Mouse (Mus musculus) heart, embryonic 10.5 days (tissue): ENCODE measurements around the gene Fmc1. TPM values are rescaled to one million over a fixed set of nuclear protein-coding genes. Genes with fewer than 3 reads are reported as not detected.
"Not testable (repeated sequence)": the region's sequence is repeated elsewhere in the genome, so short reads cannot be mapped to it uniquely, and the experiment has no call there.

Source experiments
- DNase-seq: peaks from one replicate; pipeline ENCODE4 v3.0.0-alpha.2; 2017; ENCODE audit warnings: low spot score
- H3K27ac ChIP-seq: fragments of 300-500 bp; sonication (generic); 2 replicates; pipeline ENCODE4 v1.5.1; 2016; ENCODE audit warnings: mild to moderate bottlenecking
- H3K27me3 ChIP-seq: fragments of 300-500 bp; sonication (generic); 2 replicates; pipeline ENCODE4 v1.6.1; 2016; ENCODE audit warnings: mild to moderate bottlenecking; ENCODE audit not compliant: poor library complexity, insufficient read depth, severe bottlenecking
- H3K36me3 ChIP-seq: fragments of 300-500 bp; sonication (generic); 2 replicates; pipeline ENCODE4 v1.6.1; 2016; ENCODE audit warnings: mild to moderate bottlenecking, moderate library complexity
- H3K4me1 ChIP-seq: fragments of 300-500 bp; sonication (generic); 2 replicates; pipeline ENCODE4 v1.6.1; 2016; ENCODE audit warnings: mild to moderate bottlenecking
- H3K4me3 ChIP-seq: fragments of 300-500 bp; sonication (generic); 2 replicates; pipeline ENCODE4 v1.5.1; 2016; ENCODE audit warnings: mild to moderate bottlenecking, moderate library complexity
- H3K9me3 ChIP-seq: fragments of 300-500 bp; sonication (generic); 2 replicates; pipeline ENCODE4 v1.6.1; 2016; ENCODE audit warnings: mild to moderate bottlenecking, moderate library complexity
- WGBS: fragments of 180-500 bp; shearing (Covaris S2); methylation state at CpG from one replicate; pipeline ENCODE4 v1.1.7; 2016; 5-methylcytosine and 5-hydroxymethylcytosine counted together
- polyA plus RNA-seq: library from polyadenylated mRNA; unstranded; fragments of >200 nt; fragmentation: Nextera tagmentation; extraction: Ambion mirVana; gene quantifications from 2 replicates; pipeline ENCODE4 v1.2.1, GENCODE M21; 2016

Gene Fmc1
- polyA plus RNA-seq, 1 experiment from 2014 or later: 138 TPM

DNA sequence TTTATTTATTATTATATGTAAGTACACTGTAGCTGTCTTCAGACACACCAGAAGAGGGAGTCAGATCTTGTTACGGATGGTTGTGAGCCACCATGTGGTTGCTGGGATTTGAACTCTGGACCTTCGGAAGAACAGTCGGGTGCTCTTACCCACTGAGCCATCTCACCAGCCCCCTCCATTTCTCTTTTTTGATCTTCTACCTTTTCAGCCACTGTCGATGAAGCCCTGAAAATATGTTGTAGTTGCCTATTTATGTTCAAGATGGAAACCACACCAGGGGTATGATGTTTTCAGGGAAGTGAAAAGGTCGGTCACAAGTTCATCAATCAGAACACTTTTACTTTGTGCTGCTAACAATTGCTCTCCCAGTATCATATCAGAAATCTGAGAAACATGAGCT is 10.8 kb downstream of the Fmc1 start:
- WGBS: 86% methylated on average over 5 of the region's 5 CpGs
- peaks cover 19% of the 10 kb centered on the region for H3K36me3 ChIP-seq
- H3K27ac ChIP-seq, H3K4me3 ChIP-seq, DNase-seq, H3K27me3 ChIP-seq, H3K9me3 ChIP-seq, H3K4me1 ChIP-seq: not testable (repeated sequence)

DNA sequence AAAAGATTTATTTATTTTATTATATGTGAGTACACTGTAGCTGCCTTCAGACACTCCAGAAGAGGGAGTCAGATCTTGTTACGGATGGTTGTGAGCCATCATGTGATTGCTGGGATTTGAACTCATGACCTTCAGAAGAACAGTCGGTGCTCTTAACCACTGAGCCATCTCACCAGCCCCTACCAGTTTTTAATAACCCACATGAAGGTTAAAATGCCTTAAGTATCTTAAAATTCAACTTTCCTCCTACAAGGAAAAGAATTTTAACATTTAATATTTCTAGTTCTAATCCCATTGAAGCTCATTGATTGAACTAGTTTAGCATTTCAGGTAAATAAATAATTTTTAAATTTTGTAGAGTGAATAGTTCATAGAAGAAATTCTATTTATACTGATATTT is 13.7 kb downstream of the Fmc1 start:
- H3K4me3 ChIP-seq, H3K27ac ChIP-seq, H3K36me3 ChIP-seq, H3K9me3 ChIP-seq, H3K4me1 ChIP-seq, H3K27me3 ChIP-seq, DNase-seq: not testable (repeated sequence)
- WGBS: 86% methylated on average over 2 of the region's 2 CpGs

DNA sequence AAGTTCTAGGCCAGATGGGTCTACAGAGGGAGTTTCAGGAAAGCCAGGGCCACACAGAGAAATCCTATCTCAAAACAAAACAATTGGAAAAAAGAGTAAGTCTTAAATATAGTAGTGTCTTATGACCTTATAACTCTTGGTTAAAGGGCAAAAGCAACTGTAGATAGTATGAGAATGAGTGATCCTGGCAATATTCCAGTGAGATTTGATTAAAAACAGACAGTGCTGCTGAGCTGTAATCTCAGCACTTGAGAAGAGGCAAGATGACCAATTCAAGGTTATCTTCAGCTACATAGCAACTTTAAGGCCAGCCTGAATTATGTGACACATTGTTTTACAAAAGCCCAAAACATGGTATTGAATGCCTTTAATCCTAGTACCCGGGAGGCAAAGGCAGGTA is 14.4 kb downstream of the Fmc1 start:
- Histone ChIP-seq H3K36me3 (no peaks in the 10 kb centered on the region), H3K4me1 (peaks cover 7% of the 10 kb centered on the region; the same call in 1 of the 2 replicates), H3K27me3 (no peaks in the 10 kb centered on the region), H3K4me3 (no peak overlapping the region), H3K27ac (peak overlapping the region; percentile 36; the same call in 1 of the 2 replicates), H3K9me3 (no peaks in the 10 kb centered on the region)
- 67% methylated on average over 1 of the region's 1 CpGs for WGBS
- DNase-seq: no peak

DNA sequence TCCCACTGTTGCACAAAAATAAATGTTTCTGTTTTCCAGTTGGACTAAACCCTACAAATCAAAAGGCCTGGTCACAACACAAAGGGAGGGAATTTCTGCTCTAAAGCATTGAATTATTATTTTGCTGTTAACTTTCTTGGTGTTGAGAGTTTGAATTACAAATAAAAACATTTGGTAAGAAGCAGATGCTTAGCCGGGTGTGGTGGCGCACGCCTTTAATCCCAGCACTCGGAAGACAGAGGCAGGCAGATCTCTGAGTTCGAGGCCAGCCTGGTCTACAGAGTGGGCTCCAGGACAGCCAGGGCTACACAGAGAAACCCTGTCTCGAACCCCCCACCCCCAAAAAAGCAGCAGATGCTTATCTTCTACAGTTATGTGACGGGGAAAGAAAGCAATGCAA is 15.3 kb downstream of the Fmc1 start:
- H3K9me3 ChIP-seq, H3K27ac ChIP-seq, H3K27me3 ChIP-seq, H3K36me3 ChIP-seq, DNase-seq, H3K4me1 ChIP-seq, H3K4me3 ChIP-seq: not testable (repeated sequence)
- WGBS: 89% methylated on average over 7 of the region's 7 CpGs

DNA sequence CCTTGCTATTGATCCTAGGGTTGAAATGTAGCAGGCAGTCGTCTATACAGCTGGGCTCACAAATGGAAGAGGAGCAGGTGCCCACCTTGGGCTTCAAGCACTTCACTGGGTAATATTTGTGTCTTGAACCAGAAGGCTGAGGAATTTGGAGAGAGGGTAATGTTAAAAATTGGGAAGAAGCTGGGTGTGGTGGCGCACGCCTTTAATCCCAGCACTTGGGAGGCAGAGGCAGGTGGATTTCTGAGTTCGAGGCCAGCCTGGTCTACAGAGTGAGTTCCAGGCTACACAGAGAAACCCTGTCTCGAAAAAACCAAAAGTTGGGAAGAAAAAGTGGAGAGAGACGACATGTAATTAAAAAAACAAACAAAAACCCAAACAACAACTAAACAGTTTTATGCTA is 16.5 kb downstream of the Fmc1 start:
- not testable (repeated sequence) for H3K9me3 ChIP-seq, H3K36me3 ChIP-seq, H3K27me3 ChIP-seq, DNase-seq
- 82% methylated on average over 6 of the region's 6 CpGs for WGBS
- peak overlapping the region; percentile 99 for H3K27ac ChIP-seq
- H3K4me1 ChIP-seq: peaks cover 13% of the 10 kb centered on the region; the same call in 1 of the 2 replicates
- peak overlapping the region; percentile 85 for H3K4me3 ChIP-seq

DNA sequence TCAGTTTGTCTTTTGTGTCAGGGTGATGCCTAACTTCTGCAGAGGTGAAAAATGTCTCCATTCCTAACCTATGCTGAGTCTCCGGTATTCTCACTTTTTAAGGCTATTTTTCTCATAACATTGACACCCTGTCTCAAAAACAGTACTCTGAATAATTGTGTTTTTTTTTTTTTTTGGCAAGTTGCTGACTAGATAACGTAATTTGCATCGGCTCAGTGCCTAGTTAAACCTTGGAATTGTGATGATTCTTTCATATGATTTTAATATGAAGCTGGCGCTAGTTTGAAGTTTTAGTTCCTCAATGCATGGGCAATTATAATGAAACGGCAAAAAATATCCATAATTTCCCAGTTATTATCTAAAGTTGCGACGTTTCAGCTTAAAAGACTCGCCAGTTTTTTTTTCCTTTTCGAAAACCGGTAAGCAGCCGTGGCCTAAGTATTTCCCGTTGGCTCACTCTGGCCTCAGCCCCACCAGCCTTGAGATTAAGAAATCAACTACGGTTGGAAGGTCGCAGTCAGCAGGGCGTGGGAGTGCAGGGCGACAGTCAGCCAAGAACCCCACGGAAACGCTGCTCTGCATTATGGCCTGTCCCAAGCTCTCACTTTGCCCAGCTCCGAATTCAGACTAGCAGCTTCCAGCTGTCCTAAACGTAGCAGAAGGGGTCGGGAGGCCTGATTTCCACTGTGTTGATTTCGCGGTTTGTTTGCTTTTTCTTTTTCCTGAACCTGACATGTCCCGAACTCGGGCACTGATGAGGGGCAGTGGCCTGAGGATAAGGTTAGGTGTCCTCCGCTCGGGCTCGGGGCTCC is 17.2 kb downstream of the Fmc1 start:
- Histone ChIP-seq H3K4me1 (peaks cover 13% of the 10 kb centered on the region; the same call in 1 of the 2 replicates), H3K9me3 (no peaks in the 10 kb centered on the region), H3K4me3 (peak overlapping the region; percentile 85), H3K36me3 (no peaks in the 10 kb centered on the region), H3K27ac (peak overlapping the region; percentile 99), H3K27me3 (no peaks in the 10 kb centered on the region)
- peak; percentile 91 for DNase-seq
- 8% methylated on average over 28 of the region's 28 CpGs for WGBS

DNA sequence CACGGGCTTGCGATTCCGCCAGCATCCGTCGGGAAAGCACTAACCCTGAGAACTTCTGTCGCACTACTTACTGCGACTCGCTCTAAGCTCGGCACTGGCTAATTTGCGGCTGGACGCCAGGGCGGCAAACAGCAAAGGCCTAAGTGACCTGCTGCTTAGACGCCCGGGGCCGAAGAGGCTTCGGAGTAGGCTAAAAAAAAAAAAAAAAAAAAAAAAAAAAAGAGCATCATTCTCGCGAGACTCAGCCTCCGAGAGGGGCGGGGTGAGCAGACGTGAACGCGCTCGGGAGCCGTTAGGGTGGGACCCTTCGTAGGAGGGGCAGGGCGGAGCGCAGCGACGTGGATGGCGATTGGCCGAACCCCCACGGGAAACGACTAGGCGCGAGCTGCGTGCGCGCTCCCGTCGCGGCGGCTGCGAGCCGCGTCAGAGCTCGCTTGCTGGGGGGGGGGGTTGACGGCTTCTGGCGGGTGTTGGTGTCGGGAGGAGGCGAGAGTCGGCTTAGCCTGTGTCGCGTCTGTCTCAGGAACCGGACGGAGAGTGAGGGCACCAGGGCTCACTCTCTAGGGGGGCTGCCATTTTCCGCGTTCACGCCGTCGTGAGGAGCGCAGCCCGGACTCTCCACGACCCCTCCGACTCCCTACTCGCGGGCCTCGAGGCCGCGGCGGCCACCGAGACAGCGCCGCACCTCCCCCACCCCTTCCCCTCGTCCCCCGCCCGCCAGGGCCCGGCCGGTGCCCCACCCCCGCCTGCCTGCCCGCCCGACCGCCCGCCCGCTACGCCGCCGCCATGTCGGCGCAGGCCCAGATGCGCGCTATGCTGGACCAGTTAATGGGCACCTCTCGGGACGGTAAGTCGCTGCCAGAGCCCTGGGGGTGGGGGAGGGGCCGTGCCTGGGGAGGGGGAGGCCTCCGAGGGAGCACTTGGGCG is 18.0 kb downstream of the Fmc1 start, which contains the start of gene Luc7l2:
Luc7l2 (plus strand) TSS at position 273 of the 927 bp plus-strand sequence.
- under 1% methylated on average over 96 of the region's 98 CpGs for WGBS
- peak; percentile 98 for DNase-seq
- peak within 1 kb of the TSS; percentile 85 for H3K4me3 ChIP-seq
- H3K4me1 ChIP-seq: peaks cover 16% of the 10 kb centered on the region
- H3K27ac ChIP-seq: peak within 1 kb of the TSS; percentile 99
- H3K9me3 ChIP-seq: no peaks in the 10 kb centered on the region
- H3K27me3 ChIP-seq: no peaks in the 10 kb centered on the region
- no peaks in the 10 kb centered on the region for H3K36me3 ChIP-seq

DNA sequence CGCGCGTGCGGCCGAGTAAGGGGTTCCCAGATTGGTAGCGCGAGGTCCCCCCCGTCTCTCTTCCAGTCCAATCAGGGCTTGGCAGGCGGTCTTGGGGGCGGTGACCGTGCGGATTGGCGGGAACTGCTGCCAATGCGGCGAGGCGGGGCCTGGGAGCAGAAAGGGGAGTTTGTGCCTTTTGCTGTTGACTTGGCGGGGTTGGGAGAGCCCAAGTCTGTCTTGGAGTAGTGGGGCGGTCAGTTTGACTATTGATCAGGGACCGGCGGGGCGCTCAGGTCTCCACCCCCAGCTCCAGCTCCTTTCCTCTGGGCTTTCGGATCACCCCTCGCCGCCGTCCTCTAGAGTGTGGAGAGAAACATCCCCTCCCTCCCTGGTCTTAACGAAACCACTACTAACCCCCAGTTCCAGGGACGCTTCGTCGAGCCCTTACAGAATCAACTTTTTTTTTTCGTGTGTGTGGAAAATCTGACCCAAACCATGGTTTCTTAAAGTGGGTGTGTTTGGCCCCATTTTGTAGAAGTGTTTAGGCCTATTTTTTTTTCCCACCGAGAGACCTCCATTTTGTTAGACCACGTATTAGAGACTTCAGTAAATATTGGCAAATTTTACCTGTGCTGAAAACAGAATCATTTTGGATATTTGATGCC is 18.8 kb downstream of the Fmc1 start:
- DNase-seq: peak; percentile 99
- Histone ChIP-seq H3K4me1 (peaks cover 16% of the 10 kb centered on the region), H3K27me3 (no peaks in the 10 kb centered on the region), H3K27ac (peak overlapping the region; percentile 99), H3K36me3 (peaks cover under 1% of the 10 kb centered on the region; the same call in 1 of the 2 replicates), H3K4me3 (peak overlapping the region; percentile 85), H3K9me3 (no peaks in the 10 kb centered on the region)
- under 1% methylated on average over 32 of the region's 32 CpGs for WGBS

DNA sequence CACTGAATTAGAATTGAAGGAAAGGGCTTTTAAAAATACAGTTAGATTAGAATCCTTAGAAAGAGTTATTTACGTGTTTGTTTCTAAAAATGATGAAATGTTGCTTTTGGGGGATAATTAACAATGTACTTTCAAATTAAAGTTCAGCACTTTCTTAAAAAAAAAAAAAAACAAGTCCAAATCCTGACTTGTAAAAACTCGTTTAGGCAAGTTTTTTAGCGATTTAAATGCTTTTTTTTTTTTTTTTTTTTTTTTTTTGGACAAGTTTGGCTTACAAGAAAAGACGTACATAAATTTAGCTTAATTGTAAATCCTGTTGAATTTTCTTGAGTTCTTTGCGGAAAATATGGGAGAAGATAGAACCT is 19.3 kb downstream of the Fmc1 start:
- Histone ChIP-seq H3K27ac (peak overlapping the region; percentile 99; the same call in 1 of the 2 replicates), H3K4me1 (peaks cover 14% of the 10 kb centered on the region), H3K27me3 (no peaks in the 10 kb centered on the region), H3K9me3 (no peaks in the 10 kb centered on the region), H3K4me3 (peak overlapping the region; percentile 85), H3K36me3 (peaks cover 5% of the 10 kb centered on the region)
- 24% methylated on average over 5 of the region's 5 CpGs for WGBS
- DNase-seq: no peak

DNA sequence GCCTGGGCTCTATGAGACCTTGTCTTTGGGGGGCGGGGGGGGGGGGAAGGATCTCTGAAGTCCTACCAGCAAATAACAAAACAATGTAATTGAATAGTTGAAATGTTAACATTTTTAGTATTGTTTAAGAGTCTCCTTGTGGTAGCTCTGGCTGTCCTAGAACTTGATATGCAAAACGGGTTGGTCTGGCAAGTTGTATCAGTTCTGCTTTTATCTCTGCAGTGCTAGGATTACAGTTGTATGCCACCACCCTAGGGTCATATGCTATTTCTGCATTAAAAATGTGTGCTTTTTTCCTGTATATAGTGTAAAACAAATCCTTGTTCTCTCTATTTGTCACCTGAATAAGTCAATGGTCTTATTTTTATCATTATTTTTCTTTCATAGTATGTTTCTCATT is 42.8 kb downstream of the Fmc1 start:
- WGBS: 72% methylated on average over 2 of the region's 2 CpGs
- no peak for DNase-seq
- peaks cover 74% of the 10 kb centered on the region for H3K36me3 ChIP-seq
- H3K4me3 ChIP-seq: no peak overlapping the region
- H3K9me3 ChIP-seq: no peaks in the 10 kb centered on the region
- H3K27me3 ChIP-seq: no peaks in the 10 kb centered on the region
- no peak overlapping the region for H3K27ac ChIP-seq
- no peaks in the 10 kb centered on the region for H3K4me1 ChIP-seq

DNA sequence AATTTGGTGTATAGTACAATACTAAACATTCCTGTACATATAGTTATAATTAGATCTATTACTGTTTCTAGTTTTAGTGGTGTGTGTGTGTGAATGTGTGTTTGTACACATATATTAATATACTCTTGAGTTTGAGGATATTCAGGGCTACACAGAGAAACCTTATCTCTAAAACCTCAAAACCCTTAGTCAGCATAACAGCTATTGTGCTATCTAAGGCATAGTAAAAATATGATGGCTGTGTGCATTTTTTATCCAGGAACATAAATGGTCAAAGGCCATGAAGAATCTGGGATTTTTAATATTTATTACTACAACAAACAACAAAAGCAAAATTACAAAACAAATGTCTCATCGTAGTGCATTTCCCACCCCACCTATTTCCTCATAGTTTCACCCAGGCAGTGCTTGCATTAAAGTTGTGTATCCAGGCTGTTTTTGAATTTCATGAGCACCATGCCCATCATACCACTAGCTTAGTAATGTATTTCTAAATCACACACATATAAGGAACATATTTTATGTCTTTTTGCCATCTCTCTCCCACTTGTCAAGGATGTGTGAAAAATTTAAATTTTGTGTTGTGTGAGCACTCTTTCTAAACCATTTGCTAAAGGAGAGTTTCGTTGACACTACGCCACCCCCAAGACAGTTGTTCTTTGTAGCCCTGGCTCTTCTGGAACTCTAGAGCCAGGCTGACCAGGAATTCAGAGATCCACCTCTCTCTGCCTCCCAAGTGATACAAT is 47.0 kb downstream of the Fmc1 start:
- Histone ChIP-seq H3K4me3 (no peak overlapping the region), H3K27me3 (no peaks in the 10 kb centered on the region), H3K9me3 (no peaks in the 10 kb centered on the region), H3K36me3 (peaks cover 63% of the 10 kb centered on the region), H3K27ac (no peak overlapping the region), H3K4me1 (no peaks in the 10 kb centered on the region)
- DNase-seq: no peak
- 97% methylated on average over 3 of the region's 3 CpGs for WGBS

DNA sequence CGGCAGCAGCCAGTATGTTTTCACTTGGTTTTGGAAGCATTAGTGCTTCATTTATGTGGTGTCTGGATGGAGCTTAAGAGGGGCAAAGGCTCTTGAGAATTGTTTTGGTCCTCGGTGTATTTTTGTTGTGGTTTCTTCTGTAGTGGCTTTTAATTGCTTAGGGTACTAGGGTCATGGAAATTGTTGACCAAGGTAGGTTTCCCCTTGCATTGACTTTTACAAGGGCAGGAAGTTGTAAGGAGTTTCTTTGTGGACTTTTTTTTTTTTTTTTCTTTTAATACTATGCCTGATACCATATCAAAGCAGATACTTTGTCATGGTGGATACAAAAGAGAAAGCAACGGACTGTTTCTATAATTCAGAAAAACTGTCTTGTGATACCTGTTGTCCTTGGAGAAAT is 48.4 kb downstream of the Fmc1 start:
- Histone ChIP-seq H3K9me3 (no peaks in the 10 kb centered on the region), H3K27me3 (no peaks in the 10 kb centered on the region), H3K4me1 (no peaks in the 10 kb centered on the region), H3K4me3 (no peak overlapping the region), H3K36me3 (peaks cover 73% of the 10 kb centered on the region), H3K27ac (no peak overlapping the region)
- 90% methylated on average over 3 of the region's 3 CpGs for WGBS
- no peak for DNase-seq
